Mouse (Mus musculus): Measurements from ENCODE around the gene C1qtnf9.

DNA sequence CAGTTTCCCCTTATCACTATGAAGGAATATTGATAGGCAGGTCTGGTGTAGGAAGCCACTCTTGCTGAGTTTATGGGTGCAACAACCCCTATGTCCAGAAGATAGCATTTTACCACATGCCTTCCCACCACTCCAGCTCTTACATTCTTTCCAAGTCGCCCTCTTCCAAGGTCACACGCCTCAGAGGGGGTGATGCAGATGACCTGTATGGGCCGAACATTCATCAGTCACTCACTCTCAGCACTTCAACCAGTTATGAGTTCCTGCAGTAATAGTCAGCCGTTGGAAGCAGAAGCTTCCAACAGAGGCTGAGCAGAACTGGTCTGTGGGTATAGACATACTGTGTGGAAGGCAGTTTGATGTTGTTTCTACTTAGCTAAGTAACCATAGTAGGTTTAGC is 43.6 kb downstream of the C1qtnf9 start:
- TF ChIP-seq CTCF (IDR thresholded peaks at IDR 0.05; ENCODE audit: low read depth, low read length) (no peak), POLR2A (IDR thresholded peaks at IDR 0.05; ENCODE audit: borderline replicate concordance, low read depth, low read length) (no peak)

Measured in bone marrow macrophage, adult 2 months (primary cell).